Mouse (Mus musculus) induced T-regulatory cell, adult 2 months (primary cell): ENCODE results near the gene Bcap31.

Source experiments
- DNase-seq: peaks from one replicate; pipeline ENCODE4 v3.0.0-alpha.2; 2012; ENCODE audit warnings: low read depth

Gene Bcap31

GRCm38 (mm10) chrX:73676668-73677067, 39.3 kb downstream of the Bcap31 start:
- no peak for DNase-seq

- no peak for DNase-seq
Measured at GRCm38 (mm10) chrX:73675231-73675630, 40.7 kb downstream of the Bcap31 start.

- no peak for DNase-seq
Measured at GRCm38 (mm10) chrX:73673968-73674661, 41.9 kb downstream of the Bcap31 start.

GRCm38 (mm10) chrX:73673619-73673967, 42.4 kb downstream of the Bcap31 start:
- DNase-seq: no peak

- DNase-seq: peak; percentile 50
Measured at GRCm38 (mm10) chrX:73672879-73673618, 42.9 kb downstream of the Bcap31 start, which contains the start of gene Slc6a8. Slc6a8 (plus strand) TSS chrX:73673150.

- DNase-seq: peak; percentile 78
Measured at GRCm38 (mm10) chrX:73672031-73672431, 43.9 kb downstream of the Bcap31 start.

- peak; percentile 40 for DNase-seq
Measured at GRCm38 (mm10) chrX:73663143-73663542, 52.8 kb downstream of the Bcap31 start.

- no peak for DNase-seq
Measured at GRCm38 (mm10) chrX:73660284-73660665, 55.7 kb downstream of the Bcap31 start.

- no peak for DNase-seq
Measured at GRCm38 (mm10) chrX:73659575-73660283, 56.2 kb downstream of the Bcap31 start, which contains the start of gene Pnck. Pnck (minus strand) TSS chrX:73660117.

GRCm38 (mm10) chrX:73658936-73659574, 56.9 kb downstream of the Bcap31 start:
- DNase-seq: no peak

GRCm38 (mm10) chrX:73658391-73658790, 57.6 kb downstream of the Bcap31 start:
- no peak for DNase-seq

GRCm38 (mm10) chrX:73655529-73655928, 60.4 kb downstream of the Bcap31 start:
- DNase-seq: peak; percentile 45

GRCm38 (mm10) chrX:73654177-73654576, 61.8 kb downstream of the Bcap31 start:
- peak; percentile 67 for DNase-seq

- DNase-seq: no peak
Measured at GRCm38 (mm10) chrX:73653392-73653791, 62.6 kb downstream of the Bcap31 start.

GRCm38 (mm10) chrX:73650869-73651268, 65.1 kb downstream of the Bcap31 start:
- no peak for DNase-seq

- DNase-seq: no peak
Measured at GRCm38 (mm10) chrX:73645121-73645520, 70.9 kb downstream of the Bcap31 start.

GRCm38 (mm10) chrX:73639901-73640469, 76.0 kb downstream of the Bcap31 start:
- no peak for DNase-seq

GRCm38 (mm10) chrX:73639255-73639675, 76.7 kb downstream of the Bcap31 start, which contains the start of gene Dusp9:
Dusp9 (plus strand) TSS chrX:73639419.
- DNase-seq: peak; percentile 45

GRCm38 (mm10) chrX:73637415-73637814, 78.6 kb downstream of the Bcap31 start:
- no peak for DNase-seq
